Mouse (Mus musculus) heart, postnatal 0 days (tissue): ENCODE measurements around the gene Gm45785. TPM values are rescaled to one million over a fixed set of nuclear protein-coding genes. Genes with fewer than 3 reads are reported as not detected.

Source experiments
- ATAC-seq: fragments of 200-750 bp; cut with Nextera tagmentation; 2 replicates; pipeline ENCODE4 v1.8.0; 2017; ENCODE audit warnings: low read depth, moderate number of reproducible peaks, moderate library complexity; ENCODE audit not compliant: insufficient read depth
- DNase-seq: peaks from one replicate; pipeline ENCODE4 v3.0.0-alpha.2; 2016; ENCODE audit warnings: low spot score
- H3K27ac ChIP-seq: fragments of 300-500 bp; sonication (generic); 2 replicates; pipeline ENCODE4 v1.5.1; 2014; ENCODE audit warnings: low read depth, mild to moderate bottlenecking
- H3K27me3 ChIP-seq: fragments of 300-500 bp; sonication (generic); 2 replicates; pipeline ENCODE4 v1.6.1; 2014; ENCODE audit warnings: low read length, mixed read lengths; ENCODE audit not compliant: control insufficient read depth, insufficient read depth
- H3K36me3 ChIP-seq: fragments of 300-500 bp; sonication (generic); replicated peaks from 2 replicates; pipeline ENCODE4 v1.6.1; 2014; ENCODE audit warnings: low read length, mixed read lengths; ENCODE audit not compliant: control insufficient read depth, insufficient read depth
- H3K4me1 ChIP-seq: fragments of 300-500 bp; sonication (generic); 2 replicates; pipeline ENCODE4 v1.6.1; 2014; ENCODE audit warnings: antibody characterized with exemption; ENCODE audit not compliant: control insufficient read depth, insufficient read depth
- H3K4me2 ChIP-seq: fragments of 300-500 bp; sonication (generic); 2 replicates; pipeline ENCODE4 v1.6.1; 2014; ENCODE audit warnings: low read depth, mild to moderate bottlenecking, low read length, moderate library complexity
- H3K4me3 ChIP-seq: fragments of 300-500 bp; sonication (generic); 2 replicates; pipeline ENCODE4 v1.5.1; 2014; ENCODE audit warnings: low read depth, low read length
- H3K9ac ChIP-seq: fragments of 300-500 bp; sonication (generic); replicated peaks from 2 replicates; pipeline ENCODE4 v1.6.1; 2014; ENCODE audit warnings: low read depth, low read length, mixed read lengths
- H3K9me3 ChIP-seq: fragments of 300-500 bp; sonication (generic); replicated peaks from 2 replicates; pipeline ENCODE4 v1.6.1; 2016; ENCODE audit warnings: low read length; ENCODE audit not compliant: control insufficient read depth
- CTCF ChIP-seq: IDR thresholded peaks from 2 replicates; pipeline ENCODE4 v1.5.1; 2016; ENCODE audit warnings: antibody characterized with exemption, control low read depth, low read depth
- EP300 ChIP-seq: IDR thresholded peaks from 2 replicates; pipeline ENCODE4 v1.6.1; 2016; ENCODE audit warnings: antibody characterized with exemption, low read depth
- WGBS: fragments of 180-500 bp; shearing (Covaris S2); extraction: QIAGEN DNeasy Blood & Tissue Kit; methylation state at CpG from one replicate; pipeline ENCODE4 v1.1.7; 2014; 5-methylcytosine and 5-hydroxymethylcytosine counted together
- polyA plus RNA-seq: library from polyadenylated mRNA; unstranded; fragments of >200 nt; fragmentation: Nextera tagmentation; extraction: Ambion mirVana; gene quantifications from 2 replicates; pipeline ENCODE4 v1.2.1, GENCODE M21; 2015
- total RNA-seq: library from RNA; depleted of rRNA; stranded (reverse); fragments of >200 nt; gene quantifications from 2 replicates; pipeline ENCODE4 v1.2.3, GENCODE M21; 2014; ENCODE audit warnings: low replicate concordance

Gm45785 gene
- total and polyA plus RNA-seq, 2 experiments from 2014 or later = not detected

GRCm38 (mm10) chr7:140836243-140837115 lies 19.7 kb downstream of the Gm45785 start:
- ATAC-seq = no peak
- Histone ChIP-seq H3K4me2 (no peak overlapping the region), H3K9me3 (no peaks in the 10 kb centered on the region), H3K4me3 (no peak overlapping the region), H3K9ac (no peak overlapping the region), H3K36me3 (no peaks in the 10 kb centered on the region), H3K27me3 (peaks cover 22% of the 10 kb centered on the region; the same call in 1 of the 2 replicates), H3K4me1 (no peaks in the 10 kb centered on the region), H3K27ac (no peak overlapping the region)
- DNase-seq = no peak
- WGBS = 68% methylated on average over 9 of the region's 9 CpGs
- TF ChIP-seq CTCF (no peak), EP300 (no peak)

GRCm38 (mm10) chr7:140835758-140836087 lies 20.4 kb downstream of the Gm45785 start:
- H3K9me3 ChIP-seq = no peaks in the 10 kb centered on the region
- no peak overlapping the region for H3K4me3 ChIP-seq
- no peak for DNase-seq
- TF ChIP-seq EP300 (no peak), CTCF (no peak)
- ATAC-seq = no peak
- no peaks in the 10 kb centered on the region for H3K4me1 ChIP-seq
- H3K27me3 ChIP-seq = peaks cover 14% of the 10 kb centered on the region; the same call in 1 of the 2 replicates
- H3K27ac ChIP-seq = no peak overlapping the region
- H3K36me3 ChIP-seq = no peaks in the 10 kb centered on the region
- 49% methylated on average over 2 of the region's 2 CpGs for WGBS
- no peak overlapping the region for H3K9ac ChIP-seq
- H3K4me2 ChIP-seq = no peak overlapping the region

GRCm38 (mm10) chr7:140834968-140835757 lies 21.0 kb downstream of the Gm45785 start, which contains the start of gene Urah:
Gene Urah, plus strand, starts transcription at chr7:140835018.
- DNase-seq (no peak), ATAC-seq (no peak)
- Histone ChIP-seq H3K4me2 (no peak within 1 kb of the TSS), H3K4me3 (no peak within 1 kb of the TSS), H3K27ac (no peak within 1 kb of the TSS), H3K27me3 (peaks cover 11% of the 10 kb centered on the region; the same call in 1 of the 2 replicates), H3K4me1 (no peaks in the 10 kb centered on the region), H3K36me3 (no peaks in the 10 kb centered on the region), H3K9ac (no peak within 1 kb of the TSS), H3K9me3 (no peaks in the 10 kb centered on the region)
- TF ChIP-seq EP300 = no peak
- no peak for TF ChIP-seq CTCF
- WGBS = 41% methylated on average over 20 of the region's 20 CpGs

GRCm38 (mm10) chr7:140833341-140833740 lies 22.8 kb downstream of the Gm45785 start:
- Histone ChIP-seq H3K4me1 (no peaks in the 10 kb centered on the region), H3K27ac (no peak overlapping the region), H3K36me3 (no peaks in the 10 kb centered on the region), H3K27me3 (0 out of 2 replicates have a peak, but pooled peaks cover 4% of the 10 kb centered on the region), H3K4me2 (no peak overlapping the region), H3K9me3 (no peaks in the 10 kb centered on the region), H3K4me3 (no peak overlapping the region), H3K9ac (no peak overlapping the region)
- no peak for TF ChIP-seq EP300
- TF ChIP-seq CTCF = no peak
- DNase-seq (no peak), ATAC-seq (no peak)
- WGBS = 68% methylated on average over 4 of the region's 4 CpGs

- no peaks in the 10 kb centered on the region for H3K4me1 ChIP-seq
- no peaks in the 10 kb centered on the region for H3K9me3 ChIP-seq
- TF ChIP-seq CTCF (no peak), EP300 (no peak)
- no peak overlapping the region for H3K9ac ChIP-seq
- H3K4me3 ChIP-seq = no peak overlapping the region
- H3K36me3 ChIP-seq = no peaks in the 10 kb centered on the region
- ATAC-seq = no peak
- no peak overlapping the region for H3K27ac ChIP-seq
- H3K4me2 ChIP-seq = no peak overlapping the region
- 0 out of 2 replicates have a peak, but pooled peaks cover 4% of the 10 kb centered on the region for H3K27me3 ChIP-seq
- 57% methylated on average over 6 of the region's 6 CpGs for WGBS
- DNase-seq = no peak
Measured at GRCm38 (mm10) chr7:140831447-140831846, 24.7 kb downstream of the Gm45785 start.
